Mouse (Mus musculus): Measurements from ENCODE around the gene Crlf1.

- no peak for TF ChIP-seq CTCF (IDR thresholded peaks at IDR 0.05; ENCODE audit: low read depth, low read length)
- no peak for TF ChIP-seq POLR2A (IDR thresholded peaks at IDR 0.05; ENCODE audit: extremely low read depth, insufficient read depth, low read length)
These were observed 10.0 kb upstream of the Crlf1 start for GRCm38 (mm10) chr8:70482943-70483342.

All from liver, adult 2 months (tissue).